Mouse (Mus musculus): Measurements from ENCODE around the gene Mpig6b. TPM values are rescaled to one million over a fixed set of nuclear protein-coding genes. Genes with fewer than 3 reads are reported as not detected.

The Mpig6b gene
- total RNA-seq, 2 experiments from 2014 or later = not detected

- no peak for DNase-seq (ENCODE audit: low spot score in 2 of 2)
- intact Hi-C loops (cut with DNase I) = no loop called here
These were observed 43.4 kb downstream of the Mpig6b start for GRCm38 (mm10) chr17:35022541-35023060.

GRCm38 (mm10) chr17:35021842-35022477 lies 44.0 kb downstream of the Mpig6b start:
- intact Hi-C loops (cut with DNase I) = loop anchor here (1.0 to 2.0 kb wide), 2 partner anchors 37 to 85 kb away; partner anchors contain the start of gene Ddah2
- no peak for DNase-seq (ENCODE audit: low spot score in 2 of 2)

- DNase-seq (ENCODE audit: low spot score in 2 of 2) = peak; percentile 88 to 89
- intact Hi-C loops (cut with DNase I) = loop anchor here (1.0 to 2.0 kb wide), 2 partner anchors 38 to 86 kb away; partner anchors contain the start of gene Ddah2
These were observed 44.7 kb downstream of the Mpig6b start for GRCm38 (mm10) chr17:35021163-35021808.

GRCm38 (mm10) chr17:35020551-35020950 lies 45.4 kb downstream of the Mpig6b start:
- intact Hi-C loops (cut with DNase I) = loop anchor here (2.0 kb wide), 1 partner anchor 86 kb away; no protein-coding TSS in a partner anchor
- no peak for DNase-seq (ENCODE audit: low spot score in 2 of 2)

- intact Hi-C loops (cut with DNase I) = loop anchor here (2.0 kb wide), 1 partner anchor 87 kb away; no protein-coding TSS in a partner anchor
- no peak for DNase-seq (ENCODE audit: low spot score in 2 of 2)
These were observed 46.1 kb downstream of the Mpig6b start for GRCm38 (mm10) chr17:35019894-35020293.

- no peak for DNase-seq (ENCODE audit: low spot score in 2 of 2)
- intact Hi-C loops (cut with DNase I) = no loop called here
These were observed 47.8 kb downstream of the Mpig6b start for GRCm38 (mm10) chr17:35018171-35018570.

GRCm38 (mm10) chr17:35017706-35018030 lies 48.3 kb downstream of the Mpig6b start:
- DNase-seq (ENCODE audit: low spot score in 2 of 2) = no peak
- intact Hi-C loops (cut with DNase I) = no loop called here

- DNase-seq (ENCODE audit: low spot score in 2 of 2) = no peak
- intact Hi-C loops (cut with DNase I) = no loop called here
These were observed 48.9 kb downstream of the Mpig6b start for GRCm38 (mm10) chr17:35016791-35017705.

- DNase-seq (ENCODE audit: low spot score in 2 of 2) = no peak
- intact Hi-C loops (cut with DNase I) = no loop called here
These were observed 49.6 kb downstream of the Mpig6b start, which contains the start of gene Vwa7 for GRCm38 (mm10) chr17:35016376-35016775. Gene Vwa7, plus strand, starts transcription at chr17:35016579.

- no peak for DNase-seq (ENCODE audit: low spot score in 2 of 2)
- intact Hi-C loops (cut with DNase I) = no loop called here
These were observed 50.7 kb downstream of the Mpig6b start for GRCm38 (mm10) chr17:35015296-35015695.

- DNase-seq (ENCODE audit: low spot score in 2 of 2) = no peak
- intact Hi-C loops (cut with DNase I) = no loop called here
These were observed 52.8 kb downstream of the Mpig6b start for GRCm38 (mm10) chr17:35013221-35013620.

Other genes starting within 250 kb of the Mpig6b start
- 10 to 100 TPM; 58.2 to 59.3 TPM for gene Stk19, start 229.2 kb downstream of the Mpig6b start, total RNA-seq (2021)
- gene Dxo, start 229.2 kb downstream of the Mpig6b start, total RNA-seq (2021) = 10 to 100 TPM; 33.5 to 35.8 TPM
- 10 to 100 TPM; 68.5 to 73.1 TPM for gene Skiv2l, start 216.0 kb downstream of the Mpig6b start, total RNA-seq (2021)
- gene Nelfe, start 215.8 kb downstream of the Mpig6b start, total RNA-seq (2021) = 10 to 100 TPM; 29.1 to 30.5 TPM
- under 1 TPM in 1 of 2 experiments, not detected in 1; 0.20 TPM for gene Cfb, start 203.7 kb downstream of the Mpig6b start, total RNA-seq (2021)
- 1 to 10 TPM; 5.0 to 5.1 TPM for gene Zbtb12, start 186.7 kb downstream of the Mpig6b start, total RNA-seq (2021)
- gene Gm20547, start 184.1 kb downstream of the Mpig6b start, total RNA-seq (2021) = under 1 TPM in 1 of 2 experiments, not detected in 1; 0.26 TPM
- gene C2, start 167.9 kb downstream of the Mpig6b start, total RNA-seq (2021) = 1 to 10 TPM; 2.5 to 2.9 TPM
- gene Ehmt2, start 167.7 kb downstream of the Mpig6b start, total RNA-seq (2021) = 100 to 1,000 TPM; 166 to 171 TPM
- under 1 TPM; 0.38 to 0.40 TPM for gene Slc44a4, start 151.7 kb downstream of the Mpig6b start, total RNA-seq (2021)
- 10 to 100 TPM; 32.1 to 32.8 TPM for gene Neu1, start 134.9 kb downstream of the Mpig6b start, total RNA-seq (2021)
- gene Hspa1b, start 106.9 kb downstream of the Mpig6b start, total RNA-seq (2021) = 1 to 10 TPM; 3.3 to 3.5 TPM
- gene Gm20481, start 96.3 kb downstream of the Mpig6b start, total RNA-seq (2021) = not detected
- 1 to 10 TPM; 5.5 to 6.7 TPM for gene Hspa1a, start 94.0 kb downstream of the Mpig6b start, total RNA-seq (2021)
- under 1 TPM; 0.15 TPM for gene Hspa1l, start 93.5 kb downstream of the Mpig6b start, total RNA-seq (2021)
- 10 to 100 TPM; 19.9 to 25.7 TPM for gene Lsm2, start 84.3 kb downstream of the Mpig6b start, total RNA-seq (2021)
- 10 to 100 TPM; 43.1 to 48.6 TPM for gene Vars, start 65.2 kb downstream of the Mpig6b start, total RNA-seq (2021)
- under 1 TPM; 0.17 to 0.24 TPM for gene Vwa7, start 49.6 kb downstream of the Mpig6b start, total RNA-seq (2021)
- under 1 TPM in 1 of 2 experiments, not detected in 1; 0.92 TPM for gene Sapcd1, start 38.2 kb downstream of the Mpig6b start, total RNA-seq (2021)
- under 1 TPM; 0.59 to 0.75 TPM for gene Msh5, start 19.4 kb downstream of the Mpig6b start, total RNA-seq (2021)
- 10 to 100 TPM; 10.1 to 13.8 TPM for gene Clic1, start 16.2 kb downstream of the Mpig6b start, total RNA-seq (2021)
- gene Ddah2, start 7.1 kb downstream of the Mpig6b start, total RNA-seq (2021) = 10 to 100 TPM; 16.9 to 19.4 TPM
- not detected for gene Ly6g6c, start 796 bp downstream of the Mpig6b start, total RNA-seq (2021)
- gene Ly6g6e, start 10.7 kb upstream of the Mpig6b start, total RNA-seq (2021) = 1 to 10 TPM; 2.4 to 2.9 TPM
- 1 to 10 TPM in 1 of 2 experiments, not detected in 1; 1.2 TPM for gene Ly6g6d, start 11.9 kb upstream of the Mpig6b start, total RNA-seq (2021)
- not detected for gene Ly6g6f, start 19.4 kb upstream of the Mpig6b start, total RNA-seq (2021)
- 100 to 1,000 TPM; 101 to 113 TPM for gene Abhd16a, start 23.1 kb upstream of the Mpig6b start, total RNA-seq (2021)
- not detected for gene Ly6g5c, start 42.1 kb upstream of the Mpig6b start, total RNA-seq (2021)
- under 1 TPM in 1 of 2 experiments, not detected in 1; 0.59 TPM for gene Ly6g5b, start 49.2 kb upstream of the Mpig6b start, total RNA-seq (2021)
- 10 to 100 TPM; 13.2 to 13.8 TPM for gene Gpank1, start 55.3 kb upstream of the Mpig6b start, total RNA-seq (2021)
- gene Csnk2b, start 55.9 kb upstream of the Mpig6b start, total RNA-seq (2021) = 100 to 1,000 TPM; 195 to 225 TPM
- 10 to 100 TPM; 24.6 TPM for gene D17H6S53E, start 60.2 kb upstream of the Mpig6b start, total RNA-seq (2021)
- not detected for gene Apom, start 65.9 kb upstream of the Mpig6b start, total RNA-seq (2021)
- 100 to 1,000 TPM; 285 to 306 TPM for gene Bag6, start 69.0 kb upstream of the Mpig6b start, total RNA-seq (2021)
- 100 to 1,000 TPM; 272 to 274 TPM for gene Prrc2a, start 98.7 kb upstream of the Mpig6b start, total RNA-seq (2021)
- gene Aif1, start 109.9 kb upstream of the Mpig6b start, total RNA-seq (2021) = 10 to 100 TPM; 10.6 to 12.3 TPM
- 1 to 10 TPM; 5.8 to 7.8 TPM for gene Lst1, start 122.3 kb upstream of the Mpig6b start, total RNA-seq (2021)
- 1 to 10 TPM in 1 of 2 experiments, under 1 TPM in 1; 0.55 to 1.0 TPM for gene Ltb, start 128.3 kb upstream of the Mpig6b start, total RNA-seq (2021)
- not detected for gene Tnf, start 135.8 kb upstream of the Mpig6b start, total RNA-seq (2021)
- under 1 TPM; 0.42 to 0.72 TPM for gene Lta, start 139.2 kb upstream of the Mpig6b start, total RNA-seq (2021)
- not detected for gene Gm16181, start 154.7 kb upstream of the Mpig6b start, total RNA-seq (2021)
- gene Atp6v1g2, start 167.5 kb upstream of the Mpig6b start, total RNA-seq (2021) = 100 to 1,000 TPM; 454 to 455 TPM
- 10 to 100 TPM; 12.2 to 14.3 TPM for gene Nfkbil1, start 169.6 kb upstream of the Mpig6b start, total RNA-seq (2021)
- 100 to 1,000 TPM; 221 to 230 TPM for gene Ddx39b, start 175.6 kb upstream of the Mpig6b start, total RNA-seq (2021)
- gene H2-D1, start 196.5 kb upstream of the Mpig6b start, total RNA-seq (2021) = 10 to 100 TPM; 18.1 to 18.5 TPM

Data from left cerebral cortex, postnatal 14 days (tissue).